Mouse (Mus musculus) 3T3-L1 (cell line): ENCODE measurements at regions not wholly inside any gene's neighbourhood (a gene's known extent, or its start where the extent isn't known, plus 50 kb on each side); places are given as distances from the start of the nearest gene placed in this dataset.
A peak's percentile ranks its signal among the peaks of the same experiment; 100 is the strongest.

Experiments used
- DNase-seq: peaks from one replicate; pipeline ENCODE4 v3.0.0-alpha.2; 2015; ENCODE audit warnings: low read depth, low spot score

DNA sequence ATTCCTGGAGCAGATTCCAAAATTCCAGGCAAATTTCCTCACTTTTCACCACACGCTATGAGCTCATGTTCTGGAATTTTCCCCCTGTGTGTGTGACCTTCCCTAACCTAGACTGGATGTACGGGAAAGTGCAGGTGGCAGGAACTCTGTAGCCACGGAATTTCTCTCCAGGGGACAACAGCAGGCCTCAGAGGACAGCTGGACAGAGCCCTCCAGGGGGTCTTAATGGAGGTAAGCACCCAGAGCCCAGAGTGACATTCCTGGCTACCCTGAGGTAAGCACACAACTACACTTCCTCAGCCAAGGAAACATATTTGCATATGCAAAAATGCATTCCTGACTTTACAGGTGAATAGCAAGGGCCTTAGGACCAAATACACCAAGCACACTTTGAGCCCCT lies 135.8 kb downstream of the Fam43a start:
- peak; percentile 72 for DNase-seq

DNA sequence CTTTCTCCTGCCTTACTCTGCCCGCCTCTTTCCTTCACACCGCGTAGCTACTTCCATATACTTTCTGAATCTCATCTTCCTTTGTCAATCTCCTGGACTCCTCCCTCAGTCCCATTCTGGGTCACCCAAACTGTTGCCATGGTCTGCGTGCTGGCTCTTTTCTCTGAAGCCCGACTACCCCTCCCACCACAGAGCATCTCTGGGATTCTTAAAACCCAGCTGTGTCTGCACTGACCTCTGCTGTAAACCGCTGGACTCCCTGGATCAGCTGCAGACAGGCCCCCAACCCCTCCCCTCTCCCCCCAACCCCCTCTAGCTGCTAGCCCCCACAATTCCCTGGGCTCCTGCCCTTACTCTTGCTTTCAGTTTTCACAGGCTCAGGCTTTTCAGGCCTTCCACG lies 136.4 kb downstream of the Fam43a start:
- no peak for DNase-seq

DNA sequence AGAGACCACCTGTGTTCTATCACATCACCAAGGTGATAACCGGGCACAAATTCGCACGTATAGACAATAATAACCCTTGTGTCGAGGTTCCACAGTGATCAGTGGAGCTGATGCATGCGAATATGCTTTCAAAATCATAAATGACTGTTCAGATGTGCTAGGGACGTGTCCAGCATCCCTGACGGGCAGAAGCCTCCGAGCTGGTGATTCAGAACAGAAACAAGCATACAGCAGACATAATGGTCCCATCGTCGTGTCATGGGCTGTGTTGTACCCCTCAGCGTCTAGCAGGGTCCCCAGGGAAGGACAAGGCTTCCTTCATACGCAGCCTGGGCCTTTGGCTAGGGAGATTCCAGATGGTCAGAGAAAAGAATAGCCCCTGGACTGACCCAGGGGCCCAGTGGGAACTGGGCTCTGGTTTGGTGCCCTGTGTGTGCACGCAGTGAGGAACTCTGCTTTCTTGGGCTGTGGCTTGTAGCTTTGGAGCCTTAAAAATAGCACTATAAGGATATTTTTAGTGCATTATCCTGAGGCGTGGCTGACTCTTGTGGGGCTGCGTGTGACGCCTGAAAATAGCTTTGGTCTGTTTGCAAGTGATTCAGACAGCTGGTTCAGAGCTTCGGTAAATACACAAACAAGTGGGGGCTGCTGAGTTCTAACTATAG lies 137.3 kb downstream of the Fam43a start:
- no peak for DNase-seq

DNA sequence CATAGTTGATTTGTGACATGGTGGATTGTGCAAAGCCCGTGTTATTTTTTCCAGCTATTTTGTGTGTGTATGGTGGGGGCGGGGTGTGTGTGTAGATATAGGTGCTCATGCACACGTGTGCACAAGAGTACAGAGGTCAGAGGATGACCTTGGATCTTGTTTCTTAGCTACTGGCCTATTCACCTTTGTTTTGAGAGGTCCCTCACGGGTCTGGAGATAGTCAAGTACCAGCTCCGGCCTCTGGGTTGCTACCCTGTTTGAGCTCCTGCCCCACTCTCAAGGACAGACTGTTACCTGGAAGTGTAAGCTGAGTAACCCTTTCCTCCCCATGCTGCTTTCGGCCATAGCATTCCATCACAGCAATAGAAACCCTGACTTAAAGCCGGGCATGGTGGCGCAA lies 138.0 kb downstream of the Fam43a start:
- no peak for DNase-seq

DNA sequence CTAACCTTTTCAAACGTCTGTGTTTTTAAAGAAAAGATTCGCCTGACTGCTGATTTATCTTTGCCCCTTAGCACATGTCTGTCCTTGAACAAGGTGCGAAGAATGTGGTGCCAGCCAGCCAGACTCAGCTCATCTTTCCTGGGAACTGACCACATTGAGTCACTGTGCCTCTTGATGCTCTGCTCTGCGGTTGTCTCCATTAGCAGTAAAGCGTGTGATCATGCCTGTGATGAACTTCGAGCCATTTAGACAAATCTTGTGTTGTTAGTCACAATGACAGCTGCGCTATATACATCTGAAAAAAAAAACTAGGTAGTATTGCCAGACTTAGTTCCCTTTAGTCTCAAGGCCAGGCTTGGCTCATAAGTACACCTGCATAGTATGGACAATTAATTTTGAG lies 140.1 kb downstream of the Fam43a start:
- no peak for DNase-seq

DNA sequence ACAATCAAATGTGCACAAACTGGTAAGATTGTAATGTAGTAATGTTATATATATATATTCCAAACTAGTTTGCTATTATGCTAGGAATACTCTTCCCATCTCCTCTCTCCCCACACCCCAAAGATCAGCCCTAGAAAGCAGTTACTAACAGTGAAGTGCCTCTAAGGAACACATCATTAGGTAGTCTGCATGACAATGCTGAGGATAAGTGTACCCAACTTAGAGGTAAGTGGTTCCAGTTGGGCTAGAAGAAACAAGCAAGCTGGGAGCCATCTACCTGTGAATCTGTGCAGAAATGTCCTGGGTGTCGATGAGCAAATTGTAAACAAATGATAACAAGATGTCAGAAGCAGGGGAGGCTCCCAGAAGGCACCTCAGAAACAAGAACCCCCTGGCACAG lies 141.7 kb downstream of the Fam43a start:
- no peak for DNase-seq

DNA sequence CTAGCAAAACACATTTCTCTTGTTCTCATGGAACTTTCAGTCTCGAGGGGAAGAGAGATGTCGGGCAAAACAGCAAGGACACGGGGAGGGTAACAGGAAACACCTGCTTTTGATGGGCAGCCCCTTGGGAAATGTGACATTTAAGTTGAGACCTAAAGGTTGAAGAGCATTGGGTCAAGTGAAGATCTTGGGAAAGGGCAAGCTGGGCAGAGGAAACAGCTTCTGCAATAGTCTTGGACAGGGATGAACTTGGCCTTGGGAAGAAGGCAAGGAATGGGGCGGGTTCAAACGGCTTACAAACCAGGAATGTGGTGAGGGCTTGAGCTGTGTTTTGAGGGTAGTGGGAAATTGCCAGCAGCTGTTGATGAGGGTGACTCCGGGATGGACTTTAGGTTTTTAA lies 143.0 kb downstream of the Fam43a start:
- DNase-seq, result no peak

DNA sequence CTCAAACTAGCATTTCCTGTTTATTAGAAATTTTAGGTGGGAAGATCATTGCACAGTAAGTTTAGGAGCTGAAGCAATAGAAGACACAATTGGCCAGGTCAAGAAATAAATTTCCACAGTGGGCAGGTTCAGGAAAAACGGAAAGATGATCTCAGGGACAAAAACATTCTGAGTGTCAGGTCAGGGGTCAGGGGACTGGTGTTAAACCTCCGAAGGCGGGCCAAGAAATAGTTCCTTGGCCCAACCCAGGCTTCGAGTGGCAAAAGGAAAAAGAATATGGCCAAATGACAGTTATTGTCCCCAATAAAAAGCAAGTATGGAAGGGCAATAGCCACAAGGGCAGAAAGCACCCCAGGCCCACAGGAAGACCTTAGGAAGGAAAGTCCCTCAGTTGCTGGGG lies 144.0 kb downstream of the Fam43a start:
- DNase-seq, result no peak

DNA sequence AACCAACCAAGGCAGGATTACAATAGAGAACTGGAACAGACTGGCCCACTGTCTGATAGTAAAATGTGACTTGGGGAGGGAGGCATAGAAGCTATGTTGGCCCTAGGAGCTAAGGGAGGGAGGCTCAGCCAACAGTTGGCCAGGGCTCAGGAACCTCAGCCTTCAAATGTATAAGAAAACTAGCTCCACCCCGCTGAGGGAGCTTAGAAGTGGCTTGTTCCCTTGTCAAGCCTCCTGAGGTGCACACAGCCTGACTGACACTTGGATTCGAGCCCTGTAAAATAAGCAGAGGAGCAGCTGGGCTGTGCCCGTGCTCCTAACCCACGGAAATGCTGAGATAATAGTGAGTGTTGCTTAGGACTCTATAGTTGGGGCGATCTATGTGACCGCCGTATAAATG lies 144.7 kb downstream of the Fam43a start:
- DNase-seq, result peak; percentile 50

DNA sequence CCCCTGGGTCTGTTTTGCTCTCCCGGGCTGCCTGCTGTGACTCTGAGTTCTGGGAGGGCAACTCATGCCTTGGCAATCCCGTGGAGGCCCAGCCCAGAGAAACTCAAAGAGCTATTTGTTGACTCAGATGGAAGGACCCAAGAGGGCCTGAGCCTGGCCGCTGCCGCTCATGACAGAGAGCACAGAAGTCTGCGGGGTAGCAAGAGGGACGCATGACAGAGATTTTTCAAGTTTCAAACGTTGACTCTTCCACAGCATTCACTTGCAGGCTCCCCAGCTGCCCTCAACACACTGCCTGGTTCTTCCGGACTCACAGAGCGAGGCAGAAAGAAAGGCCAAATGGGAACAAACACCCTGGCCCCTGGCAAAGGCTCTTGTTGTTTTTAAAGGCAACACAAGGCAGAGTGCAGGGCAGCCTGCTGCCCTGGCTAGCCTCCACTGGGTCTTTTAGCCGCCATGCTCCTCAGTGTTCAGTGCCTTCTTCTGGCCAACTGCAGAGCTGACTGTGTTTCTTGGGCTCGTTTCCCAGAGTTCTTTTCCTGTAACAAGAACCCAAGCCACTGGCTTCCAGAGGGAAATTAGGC lies 146.2 kb downstream of the Fam43a start:
- DNase-seq, result peak; percentile 65

DNA sequence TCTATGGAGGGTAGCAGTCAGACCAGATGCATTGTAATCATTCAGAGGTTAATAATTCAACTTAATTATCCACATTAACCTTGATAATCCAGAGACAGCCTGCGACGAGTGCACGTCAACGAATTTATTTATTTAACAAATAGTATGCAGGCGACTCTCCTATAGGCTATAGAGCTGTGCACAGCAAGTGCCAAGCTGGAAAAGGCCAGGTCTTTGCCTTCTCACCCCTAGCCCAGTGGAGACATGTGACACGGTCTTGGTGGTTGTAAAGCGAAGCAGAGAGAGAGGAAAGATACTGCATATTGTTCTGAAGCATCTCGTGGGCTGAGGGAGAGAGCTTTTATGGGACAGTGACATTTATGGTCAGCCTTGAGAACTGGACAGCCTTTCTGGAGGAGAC lies 146.7 kb downstream of the Fam43a start:
- DNase-seq, result no peak

DNA sequence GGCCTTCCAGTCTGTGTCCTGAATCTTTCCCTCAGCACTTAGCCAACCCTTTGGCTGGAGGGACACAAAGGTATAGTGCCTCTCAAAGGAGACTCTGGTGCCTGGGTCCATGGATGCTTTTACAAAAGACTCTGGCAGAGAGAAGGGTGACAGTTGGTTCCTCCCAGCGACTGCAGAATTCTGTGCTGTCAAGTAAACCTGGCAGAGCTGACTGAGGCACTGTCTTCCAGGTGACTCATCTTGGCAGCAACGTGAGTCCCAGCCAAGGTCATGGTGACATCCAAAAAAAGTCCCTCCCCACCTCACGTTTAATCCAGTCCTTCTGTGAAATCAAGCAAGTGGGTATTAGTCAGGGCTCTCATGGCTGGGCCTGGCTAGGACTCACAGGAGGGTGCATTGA lies 150.3 kb downstream of the Fam43a start:
- peak; percentile 44 for DNase-seq

DNA sequence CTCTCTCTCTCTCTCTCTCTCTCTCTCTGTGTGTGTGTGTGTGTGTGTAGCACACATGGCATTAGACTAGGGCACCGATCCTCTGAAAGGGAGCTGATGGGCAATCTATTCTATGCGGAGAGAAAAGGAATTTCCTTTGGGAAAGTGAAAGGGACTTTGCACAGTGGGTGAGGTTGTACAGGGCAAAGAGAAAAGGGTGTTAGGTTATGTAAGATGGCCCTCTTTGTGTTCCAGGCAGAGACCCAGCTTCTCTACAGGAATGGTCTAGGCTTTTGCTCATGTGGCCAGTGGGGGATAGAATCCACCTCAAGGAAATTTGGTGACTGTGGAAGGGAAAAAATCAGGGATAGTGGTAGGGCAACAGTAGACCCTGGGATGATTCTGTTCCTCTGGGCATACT lies 156.2 kb downstream of the Fam43a start:
- no peak for DNase-seq

DNA sequence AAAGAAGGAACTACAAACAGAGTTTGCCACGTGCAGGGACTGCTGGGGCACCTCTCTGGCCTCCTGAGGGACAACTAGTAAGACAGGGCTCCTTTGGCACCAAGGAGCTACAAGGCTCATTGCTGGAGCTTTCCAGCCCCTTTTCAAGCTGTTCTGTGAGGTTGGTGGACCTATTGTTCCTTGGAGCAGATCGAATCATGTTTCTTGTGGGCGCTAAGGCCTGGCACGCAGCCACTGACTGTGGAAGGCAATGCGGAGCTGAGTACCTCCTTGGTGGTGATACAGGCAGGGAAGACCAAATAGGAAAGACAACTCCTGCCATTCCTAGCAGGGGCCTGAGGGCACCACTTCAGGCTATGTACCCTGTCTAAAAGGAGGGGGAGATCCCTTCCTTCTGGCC lies 157.2 kb downstream of the Fam43a start:
- no peak for DNase-seq

DNA sequence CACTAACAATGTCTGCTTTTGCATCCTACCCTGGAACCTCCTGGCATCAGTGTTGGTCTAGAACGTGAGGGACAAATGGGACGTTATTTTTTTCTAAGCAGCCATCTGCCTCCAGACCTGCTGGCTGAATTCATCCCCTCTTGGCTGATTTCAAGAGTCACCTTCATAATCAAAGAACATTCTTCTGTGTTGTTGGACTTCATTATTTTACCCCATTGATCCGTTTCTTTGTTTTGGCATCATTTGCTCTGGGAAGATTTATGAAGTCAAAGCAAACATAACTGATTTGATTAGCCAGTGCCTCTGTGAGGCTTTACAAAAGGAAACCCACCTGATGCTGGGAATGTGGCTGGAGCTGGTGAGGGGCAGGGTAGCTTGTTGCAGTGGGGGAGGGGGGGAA lies 158.0 kb downstream of the Fam43a start:
- no peak for DNase-seq

DNA sequence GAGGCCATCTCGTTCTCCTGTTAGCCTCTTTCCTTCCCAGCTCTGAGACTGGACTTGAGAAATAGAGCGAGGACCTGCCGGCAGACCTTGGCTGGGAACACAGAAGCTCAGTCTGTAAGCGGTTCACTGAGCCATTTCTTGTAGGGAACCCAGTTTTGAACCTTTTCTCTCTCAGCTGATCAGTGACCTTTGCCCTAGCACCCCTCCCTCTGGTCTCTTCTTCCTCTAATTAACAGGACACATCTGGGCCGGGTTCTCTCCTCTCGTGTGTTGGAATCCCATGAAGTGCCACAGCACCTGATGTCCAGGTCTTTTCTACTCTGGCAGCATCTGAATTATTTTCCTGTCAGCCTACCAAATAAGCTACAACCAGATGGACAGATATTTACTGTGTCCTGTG lies 158.5 kb downstream of the Fam43a start:
- DNase-seq, result no peak

DNA sequence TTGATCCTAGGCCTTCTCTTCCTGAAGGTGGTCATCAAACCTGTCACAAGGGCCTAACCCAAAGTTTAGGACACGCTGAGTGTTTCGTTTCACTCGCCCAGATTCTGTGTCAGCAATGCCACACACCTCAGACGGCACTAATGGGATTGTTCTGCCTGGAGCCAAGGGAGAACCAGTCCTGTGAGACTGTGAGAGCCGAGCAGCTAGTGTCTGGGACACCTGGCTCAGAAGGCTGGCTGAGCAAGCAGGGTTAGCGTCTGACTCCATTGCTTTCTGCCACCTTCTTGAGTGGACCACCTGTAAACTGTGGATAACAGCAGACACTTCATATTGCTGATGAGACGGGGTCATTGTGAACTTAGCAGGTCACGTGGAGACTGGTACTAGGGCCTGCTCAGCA lies 160.0 kb downstream of the Fam43a start:
- no peak for DNase-seq

DNA sequence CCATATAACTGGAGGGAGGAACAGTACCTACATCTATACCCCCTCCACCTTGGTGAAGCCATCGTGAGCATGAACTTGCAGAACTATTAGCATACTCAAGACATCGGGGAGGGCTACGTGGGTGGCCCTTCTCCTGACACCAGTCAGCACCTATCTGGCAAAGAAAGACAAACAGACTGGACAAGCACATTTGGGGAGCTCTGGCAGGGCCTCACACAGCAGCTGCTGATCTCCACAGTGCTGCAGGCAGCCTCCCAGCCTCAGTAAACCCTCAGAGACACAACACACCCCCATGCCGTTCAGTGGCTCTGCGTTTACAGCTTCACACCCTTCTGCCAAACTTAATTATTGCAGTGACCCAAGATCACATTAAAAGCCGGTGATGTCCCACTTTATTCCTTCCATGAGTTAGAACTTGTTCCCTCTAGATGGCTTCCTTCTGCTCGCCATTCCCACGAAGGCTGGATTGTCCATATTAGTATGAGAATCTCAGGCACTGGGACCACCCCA lies 161.7 kb downstream of the Fam43a start:
- no peak for DNase-seq

DNA sequence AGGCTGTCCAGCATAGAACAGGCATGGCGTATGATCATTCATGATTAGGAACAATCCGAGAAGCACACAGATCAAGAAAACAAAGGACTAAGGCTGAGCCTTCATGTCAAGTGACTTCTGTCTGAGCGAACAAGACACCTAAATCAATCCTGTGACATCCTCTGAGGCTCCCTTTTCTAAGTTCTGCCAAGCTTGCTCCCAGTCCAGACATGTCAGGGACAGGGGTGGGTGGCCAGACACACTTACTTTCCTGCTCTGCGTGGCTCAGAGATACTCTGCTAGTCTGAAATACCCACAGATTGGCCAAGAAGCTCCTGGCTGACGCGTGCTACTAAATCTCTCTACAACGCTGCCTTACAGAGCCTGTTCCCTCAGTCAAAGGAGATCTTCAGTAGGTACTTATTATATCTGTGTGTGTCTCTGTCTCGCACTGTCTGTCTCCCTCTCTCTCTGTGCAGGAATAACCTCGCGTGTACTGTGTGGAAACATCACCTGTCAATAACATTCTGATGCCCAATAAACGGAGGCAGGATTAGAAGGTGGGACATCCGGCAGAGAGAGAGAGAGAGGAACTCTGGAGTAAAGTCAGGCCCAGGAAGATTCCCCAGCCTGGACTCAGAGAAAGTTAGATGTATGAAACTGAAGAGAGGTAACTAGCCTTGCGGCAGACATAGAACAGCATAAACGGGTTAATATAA lies 163.5 kb downstream of the Fam43a start:
- no peak for DNase-seq

DNA sequence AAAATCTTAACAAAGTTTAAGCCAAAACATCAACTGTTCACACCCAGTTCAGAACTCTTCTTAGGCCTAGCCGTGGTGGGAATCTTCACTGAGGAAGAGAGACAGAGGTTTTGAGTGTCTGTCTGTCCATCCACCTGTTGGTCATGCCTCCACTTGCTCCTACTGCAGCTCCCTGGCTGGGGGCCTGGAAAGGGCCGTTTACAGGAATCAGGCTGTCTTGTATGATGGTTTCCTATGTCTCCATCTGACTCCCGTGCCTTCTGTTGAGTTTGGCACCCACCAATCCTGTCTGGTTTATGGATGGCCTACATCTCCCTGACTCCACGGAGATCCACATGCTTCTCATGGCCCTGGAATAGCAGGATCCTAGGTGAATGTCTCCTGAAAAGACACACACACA lies 166.1 kb downstream of the Fam43a start:
- DNase-seq, result no peak

DNA sequence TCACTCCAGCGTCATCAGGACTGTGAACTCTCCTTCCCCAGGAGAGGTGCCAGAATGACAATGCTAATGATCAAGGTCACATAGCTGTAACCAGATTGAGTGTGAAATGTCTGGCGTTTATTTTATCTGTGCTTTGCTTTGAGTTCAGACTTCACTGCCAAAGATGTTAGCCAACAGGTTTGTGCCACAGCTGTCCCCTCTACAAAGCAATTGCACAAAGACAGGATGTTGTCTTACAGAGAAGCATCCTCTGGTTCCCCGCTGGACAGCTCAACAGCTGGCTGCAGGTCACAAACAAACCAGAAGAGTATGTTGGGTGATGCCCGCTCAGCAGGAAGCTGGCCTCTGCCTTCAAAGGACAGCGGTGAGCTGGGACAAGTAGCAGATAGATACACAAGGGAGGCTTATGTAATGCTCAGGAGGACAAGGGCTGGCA lies 169.5 kb downstream of the Fam43a start:
- no peak for DNase-seq

DNA sequence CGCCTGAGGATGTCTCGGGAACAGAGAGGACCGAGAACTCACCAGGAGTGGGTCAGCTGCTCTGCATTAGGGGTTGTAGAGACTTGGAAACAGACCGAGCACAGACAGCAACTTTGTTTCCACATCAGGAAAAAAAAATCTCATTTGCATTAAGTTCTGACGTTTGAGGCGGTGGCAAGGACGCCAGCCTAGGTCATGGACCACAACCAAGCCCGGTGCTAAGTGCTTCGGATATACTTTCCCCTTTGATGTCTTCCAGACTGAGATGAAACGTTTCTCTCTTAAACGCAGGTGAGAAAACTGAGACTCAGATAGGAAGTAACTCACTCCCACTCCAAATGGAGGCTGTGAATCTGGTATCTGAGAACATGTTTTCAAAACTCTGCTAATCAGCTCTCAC lies 169.9 kb downstream of the Fam43a start:
- no peak for DNase-seq

DNA sequence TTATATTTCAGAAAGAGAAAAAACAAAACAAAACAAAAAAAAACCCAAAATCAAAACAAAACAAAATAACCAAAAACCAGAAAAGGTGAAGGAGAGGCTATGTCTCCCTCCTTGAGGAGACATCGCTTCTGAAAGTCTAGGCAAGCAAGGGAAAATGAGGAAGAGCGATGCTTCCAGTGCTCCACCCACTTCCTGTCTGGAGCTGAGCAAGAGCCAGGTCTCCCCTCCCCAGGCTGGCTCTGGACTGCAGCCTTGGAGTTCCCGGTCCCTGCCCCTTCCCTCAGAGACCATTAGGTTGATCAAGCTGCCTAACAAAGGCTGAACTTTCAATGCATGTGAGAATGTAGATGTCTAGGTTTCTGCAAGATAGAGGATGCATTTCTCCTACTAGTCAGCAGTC lies 173.3 kb downstream of the Fam43a start:
- DNase-seq, result no peak
